Mouse (Mus musculus): ENCODE data around the gene Supt6.

DNA sequence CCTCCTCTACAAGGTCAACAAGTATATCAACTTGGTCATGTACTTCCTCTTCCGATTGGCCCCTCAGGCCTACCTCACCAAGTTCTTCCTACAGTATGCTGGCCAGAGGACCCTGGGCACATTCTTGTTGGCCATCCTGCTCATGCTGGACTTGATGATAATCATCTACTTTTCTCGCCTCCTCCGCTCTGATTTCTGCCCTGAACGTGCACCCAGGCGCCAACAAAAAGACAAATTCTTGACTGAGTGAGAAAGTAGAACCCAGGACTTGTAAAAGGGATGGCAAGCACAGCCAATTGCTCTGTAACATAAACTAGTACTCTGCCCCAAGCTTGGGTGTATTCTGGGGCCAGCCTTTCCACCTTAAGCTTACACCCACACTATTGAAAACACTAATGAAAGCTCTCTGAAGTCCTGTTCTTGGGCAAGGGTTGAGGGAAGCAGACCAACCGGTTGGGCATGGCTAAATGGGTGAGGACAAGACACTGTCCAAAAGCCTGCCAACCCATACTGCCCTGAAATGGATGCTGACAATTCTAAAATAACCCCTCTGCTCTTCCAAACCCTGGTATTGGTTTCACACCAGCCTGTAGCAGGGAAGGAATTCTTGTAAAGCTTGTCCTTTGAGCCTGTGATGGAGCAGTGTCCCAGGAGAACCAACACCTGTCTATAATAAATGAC, 65.6 kb downstream of the Supt6 start:
- TF ChIP-seq POLR2A (IDR thresholded peaks at IDR 0.05; ENCODE audit: low read depth, low read length) (no peak), CTCF (IDR thresholded peaks at IDR 0.05; ENCODE audit: extremely low read depth, insufficient read length, insufficient replicate concordance, low read depth, low read length) (no peak)

All from small intestine, adult 2 months (tissue).